Mouse (Mus musculus) heart, postnatal 0 days (tissue): ENCODE measurements around the gene D630045J12Rik.

Experiments
- CTCF ChIP-seq: IDR thresholded peaks from 2 replicates; pipeline ENCODE4 v1.5.1; 2016; ENCODE audit warnings: antibody characterized with exemption, control low read depth, low read depth
- EP300 ChIP-seq: IDR thresholded peaks from 2 replicates; pipeline ENCODE4 v1.6.1; 2016; ENCODE audit warnings: antibody characterized with exemption, low read depth

GRCm38 (mm10) chr6:38252139-38252538 is 1.7 kb downstream of the D630045J12Rik start:
- no peak for TF ChIP-seq CTCF
- no peak for TF ChIP-seq EP300
